Mouse (Mus musculus): ENCODE results near the gene Slc48a1.

DNA sequence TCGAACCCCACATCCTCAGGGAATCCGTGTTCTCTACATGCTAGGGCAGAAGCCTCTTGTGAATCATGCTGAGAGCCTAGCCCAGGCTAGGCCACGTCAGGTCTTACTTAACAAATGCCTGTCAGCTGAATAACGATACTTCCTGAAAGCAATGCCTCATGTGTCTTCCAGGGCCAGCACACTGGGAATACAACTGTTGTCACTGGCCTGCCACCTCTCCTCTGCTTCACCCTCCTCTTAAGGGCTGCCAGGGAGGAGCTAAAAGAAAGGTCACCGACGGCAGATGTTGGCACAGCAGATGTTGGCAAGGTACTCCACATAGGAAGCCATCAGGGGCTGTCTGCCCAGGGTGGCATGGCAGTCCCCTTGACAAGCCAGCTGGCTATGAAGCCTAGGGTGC is 45.7 kb downstream of the Slc48a1 start:
- TF ChIP-seq CTCF (IDR thresholded peaks at IDR 0.05; ENCODE audit: insufficient read depth, low read depth, low read length) (no peak), POLR2A (IDR thresholded peaks at IDR 0.05; ENCODE audit: insufficient read depth, low read depth, low read length) (no peak)
